Mouse (Mus musculus) urinary bladder, postnatal 14 days (tissue): Measurements from ENCODE around the gene Dpm2.

Experiments
- DNase-seq: peaks from one replicate; pipeline ENCODE4 v3.0.0; 2021; ENCODE audit warnings: low spot score

The Dpm2 gene

GRCm38 (mm10) chr2:32585149-32585714 is 14.6 kb downstream of the Dpm2 start:
- no peak for DNase-seq

- peak; percentile 89 for DNase-seq
Observed at GRCm38 (mm10) chr2:32586871-32587351, 16.3 kb downstream of the Dpm2 start, which contains the start of gene St6galnac4. St6galnac4 (plus strand) TSS chr2:32587095.

GRCm38 (mm10) chr2:32587731-32588321 is 17.2 kb downstream of the Dpm2 start:
- DNase-seq: no peak

- no peak for DNase-seq
Observed at GRCm38 (mm10) chr2:32589213-32589795, 18.6 kb downstream of the Dpm2 start.

- DNase-seq: no peak
Observed at GRCm38 (mm10) chr2:32590224-32590623, 19.6 kb downstream of the Dpm2 start.

- no peak for DNase-seq
Observed at GRCm38 (mm10) chr2:32591249-32591648, 20.6 kb downstream of the Dpm2 start.

- DNase-seq: no peak
Observed at GRCm38 (mm10) chr2:32596725-32597124, 26.1 kb downstream of the Dpm2 start.

GRCm38 (mm10) chr2:32597248-32597647 is 26.6 kb downstream of the Dpm2 start:
- DNase-seq: no peak

- no peak for DNase-seq
Observed at GRCm38 (mm10) chr2:32597699-32598098, 27.0 kb downstream of the Dpm2 start.

- DNase-seq: no peak
Observed at GRCm38 (mm10) chr2:32598506-32598905, 27.8 kb downstream of the Dpm2 start.

- no peak for DNase-seq
Observed at GRCm38 (mm10) chr2:32599409-32599808, 28.8 kb downstream of the Dpm2 start, which contains the start of gene St6galnac6. St6galnac6 (plus strand) TSS chr2:32599709.

GRCm38 (mm10) chr2:32601417-32602065 is 30.9 kb downstream of the Dpm2 start:
- peak; percentile 61 for DNase-seq

GRCm38 (mm10) chr2:32602600-32603054 is 32.0 kb downstream of the Dpm2 start:
- peak; percentile 91 for DNase-seq

- no peak for DNase-seq
Observed at GRCm38 (mm10) chr2:32604631-32605030, 34.0 kb downstream of the Dpm2 start.

- DNase-seq: peak; percentile 86
Observed at GRCm38 (mm10) chr2:32606161-32607142, 35.8 kb downstream of the Dpm2 start.

- DNase-seq: no peak
Observed at GRCm38 (mm10) chr2:32607262-32607947, 36.7 kb downstream of the Dpm2 start.

GRCm38 (mm10) chr2:32608141-32608777 is 37.6 kb downstream of the Dpm2 start:
- DNase-seq: peak; percentile 62

GRCm38 (mm10) chr2:32608778-32609435 is 38.2 kb downstream of the Dpm2 start:
- no peak for DNase-seq

- DNase-seq: no peak
Observed at GRCm38 (mm10) chr2:32610610-32611229, 40.1 kb downstream of the Dpm2 start.
